12 mouse cellular contexts compared by ENCODE assay signal in genomic region chr6:15415099-15415498, GRCm38 (mm10).
DNase-seq lines count a peak whose midpoint lies in the region; ATAC-seq and TF ChIP-seq lines count a peak whose summit lies in the region.
"Had no signal": no experiment of that assay in that cellular context is flagged by ENCODE, and none has a peak within 500 bp of the region (broad histone marks: within the 10 kb centered on the region; RNA-seq: fewer than 3 reads in every experiment).

No protein-coding gene starts in this region.

- no peaks in the 10 kb centered on the region for H3K36me3 ChIP-seq in heart, adult 2 months (ENCODE audit: control insufficient read depth, insufficient read depth, low read length)
- H3K36me3 ChIP-seq in heart, embryonic 11.5 days (ENCODE audit: control insufficient read depth, insufficient read depth, low read length), result no peaks in the 10 kb centered on the region
- H3K36me3 ChIP-seq: limb, embryonic 12.5 days; neural tube, embryonic 13.5 days had no signal

- TF ChIP-seq CTCF in heart, adult 2 months (IDR thresholded peaks at IDR 0.05), result peak; percentile 66
- TF ChIP-seq CTCF in left cerebral cortex, adult 2 months (IDR thresholded peaks at IDR 0.05), result peak; percentile 53

- no peak overlapping the region for H3K4me3 ChIP-seq in heart, adult 2 months
- H3K4me3 ChIP-seq in heart, embryonic 11.5 days (ENCODE audit: low read depth, low read length), result no peak overlapping the region
- no peak overlapping the region for H3K4me3 ChIP-seq in left cerebral cortex, adult 2 months
- H3K4me3 ChIP-seq: limb, embryonic 12.5 days; neural tube, embryonic 13.5 days had no signal

- no peak overlapping the region for H3K4me2 ChIP-seq in heart, embryonic 11.5 days
- H3K4me2 ChIP-seq: limb, embryonic 12.5 days; neural tube, embryonic 13.5 days had no signal

- intact Hi-C loops in heart, adult 2 months (cut with DNase I), result loop anchor here (2.0 kb wide), 2 partner anchors 216 to 518 kb away; no protein-coding TSS in a partner anchor
- intact Hi-C loops in left cerebral cortex, adult 2 months (cut with DNase I), result loop anchor here (5.0 to 10.0 kb wide), 2 partner anchors 218 to 1580 kb away; no protein-coding TSS in a partner anchor

- no peak for TF ChIP-seq POLR2A in heart, adult 2 months (IDR thresholded peaks at IDR 0.05; ENCODE audit: insufficient read depth, low read depth, low read length)

- H3K9me3 ChIP-seq in heart, embryonic 11.5 days (replicated peaks; ENCODE audit: control insufficient read depth, low read length), result no peaks in the 10 kb centered on the region
- H3K9me3 ChIP-seq: limb, embryonic 12.5 days; neural tube, embryonic 13.5 days had no signal

- TF ChIP-seq EP300 in heart, adult 2 months (IDR thresholded peaks at IDR 0.05; ENCODE audit: insufficient read depth, low read depth, low read length), result no peak

- ATAC-seq in heart, embryonic 11.5 days (replicated peaks; ENCODE audit: insufficient number of reproducible peaks, low FRiP score, low TSS enrichment), result no peak
- ATAC-seq: activated CD4-positive, CD25-positive, alpha-beta regulatory T cell, adult 4 months had no signal

- no peak overlapping the region for H3K27ac ChIP-seq in heart, adult 2 months
- H3K27ac ChIP-seq in heart, embryonic 11.5 days (ENCODE audit: low read depth, low read length), result no peak overlapping the region
- no peak overlapping the region for H3K27ac ChIP-seq in left cerebral cortex, adult 2 months
- H3K27ac ChIP-seq: limb, embryonic 12.5 days; macrophage; neural tube, embryonic 13.5 days had no signal

- no peaks in the 10 kb centered on the region for H3K27me3 ChIP-seq in heart, adult 2 months (ENCODE audit: control insufficient read depth, insufficient read depth, low read length)
- H3K27me3 ChIP-seq in heart, embryonic 11.5 days (ENCODE audit: control insufficient read depth, insufficient read depth, low read length), result no peaks in the 10 kb centered on the region
- H3K27me3 ChIP-seq: neural tube, embryonic 13.5 days had no signal

- WGBS in heart, adult 2 months, result 39% methylated on average over 4 of the region's 4 CpGs
- 46% methylated on average over 4 of the region's 4 CpGs for WGBS in heart, embryonic 11.5 days (ENCODE audit: insufficient replicate concordance)

- no peak for DNase-seq in heart, adult 2 months
- no peak for DNase-seq in left cerebral cortex, adult 2 months (ENCODE audit: extremely low spot score in 1 of 2, low spot score in 2 of 2)
- DNase-seq in left cerebral cortex, adult 11 months (ENCODE audit: low spot score), result no peak
- peak; percentile 34 for DNase-seq in testis, postnatal 10 days (ENCODE audit: low spot score)
- DNase-seq in testis, postnatal 14 days (ENCODE audit: low spot score), result no peak
- no peak for DNase-seq in thymus, postnatal 0 days (ENCODE audit: low spot score)
- DNase-seq: thymus, postnatal 36 days had no signal

- no peaks in the 10 kb centered on the region for H3K79me2 ChIP-seq in heart, adult 2 months (replicated peaks; ENCODE audit: control insufficient read depth, insufficient read depth, low read length)

- H3K9ac ChIP-seq in heart, adult 2 months (ENCODE audit: low read depth, low read length), result no peak overlapping the region
- H3K9ac ChIP-seq in heart, embryonic 11.5 days (ENCODE audit: low read depth, low read length), result no peak overlapping the region
- H3K9ac ChIP-seq: limb, embryonic 12.5 days; neural tube, embryonic 13.5 days had no signal

- no peaks in the 10 kb centered on the region; the same call in 1 of the 2 replicates for H3K4me1 ChIP-seq in heart, adult 2 months (ENCODE audit: control insufficient read depth, insufficient read depth, low read length)
- peaks cover 12% of the 10 kb centered on the region; the same call in 1 of the 2 replicates for H3K4me1 ChIP-seq in heart, embryonic 11.5 days (ENCODE audit: control insufficient read depth, insufficient read depth, low read length)
- H3K4me1 ChIP-seq: limb, embryonic 12.5 days had no signal
